Mouse (Mus musculus) hematopoietic stem cell, adult 5-6 weeks (primary cell): ENCODE data around the gene Rufy3. TPM values are rescaled to one million over a fixed set of nuclear protein-coding genes. Genes with fewer than 3 reads are reported as not detected.
"Not testable (repeated sequence)": the region's sequence is repeated elsewhere in the genome, so short reads cannot be mapped to it uniquely, and the experiment has no call there.

ENCODE experiments used
- ATAC-seq, 2 experiments: fragments of 125-278 bp in 1 of 2; replicated peaks in 1 of 2; 2 replicates each; pipeline ENCODE4 v1.8.0; 2016 to 2017; ENCODE audit warnings: inconsistent platforms in 2 of 2, mild to moderate bottlenecking in 2 of 2, moderate number of reproducible peaks in 2 of 2, low read depth in 1 of 2, moderate TSS enrichment in 1 of 2; ENCODE audit not compliant: low FRiP score in 2 of 2, poor library complexity in 2 of 2, severe bottlenecking in 2 of 2, insufficient read depth in 1 of 2, low TSS enrichment in 1 of 2
- total RNA-seq: library from RNA; stranded (forward); fragments of 172-1452, 232-1000 nt; gene quantifications from 2 replicates; pipeline ENCODE4 v1.2.3, GENCODE M21; 2017

The Rufy3 gene
- total RNA-seq, result 18.1 and 19.5 TPM in 2 replicates

GRCm38 (mm10) chr5:88564501-88565147 lies at the start of gene Rufy3:
TSS of gene Rufy3 (plus strand) at chr5:88565040.
- peak; percentile 74 to 83 for ATAC-seq

- ATAC-seq, result peak; percentile 71 to 81; a peak in 3 of 4 replicates
Measured at GRCm38 (mm10) chr5:88519232-88519631, 45.6 kb upstream of the Rufy3 start.

- ATAC-seq, result no peak
Measured at GRCm38 (mm10) chr5:88527657-88528056, 37.2 kb upstream of the Rufy3 start, which contains the start of gene Jchain. TSS of gene Jchain (minus strand) at chr5:88527891.

- no peak for ATAC-seq
Measured at GRCm38 (mm10) chr5:88530908-88531307, 33.9 kb upstream of the Rufy3 start.

GRCm38 (mm10) chr5:88534697-88535096 lies 30.1 kb upstream of the Rufy3 start:
- no peak for ATAC-seq

GRCm38 (mm10) chr5:88540845-88541244 lies 24.0 kb upstream of the Rufy3 start:
- no peak for ATAC-seq

GRCm38 (mm10) chr5:88542651-88543282 lies 22.1 kb upstream of the Rufy3 start:
- peak in 1 of 2 experiments; percentile 48; a peak in 2 of 4 replicates for ATAC-seq

- not testable (repeated sequence) for ATAC-seq
Measured at GRCm38 (mm10) chr5:88544411-88544810, 20.4 kb upstream of the Rufy3 start.

GRCm38 (mm10) chr5:88545536-88545935 lies 19.3 kb upstream of the Rufy3 start:
- no peak for ATAC-seq

GRCm38 (mm10) chr5:88553271-88554085 lies 11.4 kb upstream of the Rufy3 start:
- peak; percentile 38 to 61; a peak in 2 of 4 replicates for ATAC-seq

GRCm38 (mm10) chr5:88554086-88554886 lies 10.6 kb upstream of the Rufy3 start, which contains the start of gene Utp3:
TSS of gene Utp3 (plus strand) at chr5:88554462.
- peak; percentile 95 to 96 for ATAC-seq

GRCm38 (mm10) chr5:88558991-88559390 lies 5.8 kb upstream of the Rufy3 start:
- ATAC-seq, result no peak

GRCm38 (mm10) chr5:88561080-88561814 lies 3.6 kb upstream of the Rufy3 start:
- ATAC-seq, result no peak

GRCm38 (mm10) chr5:88562863-88563780 lies 1.7 kb upstream of the Rufy3 start:
- ATAC-seq, result no peak

GRCm38 (mm10) chr5:88565148-88566033 lies 551 bp downstream of the Rufy3 start:
- peak; percentile 28 to 44 for ATAC-seq
